Mouse (Mus musculus) hindbrain, postnatal 0 days (tissue): ENCODE measurements around the gene Fer1l4. TPM values are rescaled to one million over a fixed set of nuclear protein-coding genes. Genes with fewer than 3 reads are reported as not detected.

Experiments used
- ATAC-seq: fragments of 200-750 bp; cut with Nextera tagmentation; 2 replicates; pipeline ENCODE4 v1.8.0; 2017; ENCODE audit warnings: mild to moderate bottlenecking, moderate TSS enrichment, moderate library complexity
- DNase-seq: peaks from one replicate; pipeline ENCODE4 v3.0.0-alpha.2; 2015; ENCODE audit warnings: low spot score
- H3K27ac ChIP-seq: fragments of 300-500 bp; sonication (generic); 2 replicates; pipeline ENCODE4 v1.5.1; 2014; ENCODE audit warnings: mild to moderate bottlenecking
- H3K27me3 ChIP-seq: fragments of 300-500 bp; sonication (generic); 2 replicates; pipeline ENCODE4 v1.6.1; 2014; ENCODE audit warnings: low read length, mixed read lengths; ENCODE audit not compliant: insufficient read depth
- H3K36me3 ChIP-seq: fragments of 300-500 bp; sonication (generic); 2 replicates; pipeline ENCODE4 v1.6.1; 2014; ENCODE audit warnings: low read length, mixed read lengths; ENCODE audit not compliant: insufficient read depth
- H3K4me1 ChIP-seq: fragments of 300-500 bp; sonication (generic); 2 replicates; pipeline ENCODE4 v1.6.1; 2014; ENCODE audit warnings: antibody characterized with exemption, low read length, mixed read lengths; ENCODE audit not compliant: insufficient read depth
- H3K4me2 ChIP-seq: fragments of 300-500 bp; sonication (generic); 2 replicates; pipeline ENCODE4 v1.6.1; 2014; ENCODE audit warnings: low read depth, mild to moderate bottlenecking, low read length, moderate library complexity, mixed read lengths
- H3K4me3 ChIP-seq: fragments of 300-500 bp; sonication (generic); 2 replicates; pipeline ENCODE4 v1.5.1; 2014; ENCODE audit warnings: low read length
- H3K9ac ChIP-seq: fragments of 300-500 bp; sonication (generic); replicated peaks from 2 replicates; pipeline ENCODE4 v1.6.1; 2014; ENCODE audit warnings: mild to moderate bottlenecking, low read length, moderate library complexity, mixed read lengths
- H3K9me3 ChIP-seq: fragments of 300-500 bp; sonication (generic); 2 replicates; pipeline ENCODE4 v1.6.1; 2016; ENCODE audit warnings: low read length, mixed read lengths
- CTCF ChIP-seq: IDR thresholded peaks from 2 replicates; pipeline ENCODE4 v1.5.1; 2016; ENCODE audit warnings: antibody characterized with exemption, control low read depth, low read depth
- WGBS: fragments of 180-500 bp; shearing (Covaris S2); extraction: QIAGEN DNeasy Blood & Tissue Kit; methylation state at CpG from one replicate; pipeline ENCODE4 v1.1.7; 2014; 5-methylcytosine and 5-hydroxymethylcytosine counted together
- polyA plus RNA-seq: library from polyadenylated mRNA; unstranded; fragments of >200 nt; fragmentation: Nextera tagmentation; extraction: Ambion mirVana; gene quantifications from 2 replicates; pipeline ENCODE4 v1.2.1, GENCODE M21; 2015
- total RNA-seq: library from RNA; depleted of rRNA; stranded (reverse); fragments of >200 nt; gene quantifications from 2 replicates; pipeline ENCODE4 v1.2.3, GENCODE M21; 2014; rRNA removed

Fer1l4 gene
- total RNA-seq (not detected in 2 replicates), polyA plus RNA-seq (0.15 TPM in 1 of 2 replicates, not detected in the other)

DNA sequence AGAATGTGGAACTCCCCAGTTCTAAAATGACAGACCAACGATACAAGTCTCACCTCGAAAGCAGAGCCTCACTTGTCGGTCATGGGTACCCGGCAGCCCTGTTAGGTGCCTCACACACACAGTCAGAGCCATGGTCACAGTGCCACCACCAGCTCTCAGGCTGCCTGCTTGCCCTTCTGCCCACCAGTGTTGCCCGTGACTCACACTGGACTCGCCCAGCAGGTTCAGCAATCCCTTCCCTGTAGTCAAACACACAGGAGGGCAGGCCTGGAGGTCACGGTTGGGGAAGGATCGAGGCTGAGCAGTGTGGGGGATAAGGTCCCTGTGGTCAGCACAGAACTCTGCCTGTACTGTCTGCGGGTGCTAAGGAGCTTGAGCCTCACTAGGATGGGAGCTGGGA is at the start of gene Fer1l4:
TSS of gene Fer1l4 (minus strand) at position 132 of the 400 bp plus-strand sequence.
- Histone ChIP-seq H3K4me3 (no peak within 1 kb of the TSS), H3K9me3 (no peaks in the 10 kb centered on the region), H3K4me1 (no peaks in the 10 kb centered on the region), H3K4me2 (no peak within 1 kb of the TSS), H3K27me3 (no peaks in the 10 kb centered on the region), H3K27ac (no peak within 1 kb of the TSS), H3K9ac (no peak within 1 kb of the TSS), H3K36me3 (no peaks in the 10 kb centered on the region)
- TF ChIP-seq CTCF = no peak
- DNase-seq (no peak), ATAC-seq (no peak)
- 83% methylated on average over 9 of the region's 9 CpGs for whole genome bisulfite sequencing

DNA sequence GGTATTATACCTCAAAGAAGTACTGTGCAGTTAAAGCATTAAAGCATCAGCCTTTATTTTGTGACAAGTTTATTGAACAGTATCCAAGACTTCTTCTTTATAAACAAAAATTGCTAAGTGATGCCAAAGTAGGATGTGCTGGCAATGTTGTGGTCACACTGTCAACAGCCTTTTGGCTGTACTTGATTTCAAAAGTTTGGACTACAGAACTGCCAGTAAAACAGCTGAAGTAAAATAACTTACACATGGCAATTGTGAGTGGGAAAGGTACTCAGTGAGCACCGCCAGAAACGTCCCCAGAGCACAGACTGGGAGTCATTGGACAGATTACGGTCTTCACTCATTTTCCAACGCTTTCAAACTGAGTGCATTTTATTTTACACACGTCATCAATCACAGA is 39.2 kb upstream of the Fer1l4 start:
- Histone ChIP-seq H3K4me1 (no peaks in the 10 kb centered on the region), H3K4me2 (no peak overlapping the region)

DNA sequence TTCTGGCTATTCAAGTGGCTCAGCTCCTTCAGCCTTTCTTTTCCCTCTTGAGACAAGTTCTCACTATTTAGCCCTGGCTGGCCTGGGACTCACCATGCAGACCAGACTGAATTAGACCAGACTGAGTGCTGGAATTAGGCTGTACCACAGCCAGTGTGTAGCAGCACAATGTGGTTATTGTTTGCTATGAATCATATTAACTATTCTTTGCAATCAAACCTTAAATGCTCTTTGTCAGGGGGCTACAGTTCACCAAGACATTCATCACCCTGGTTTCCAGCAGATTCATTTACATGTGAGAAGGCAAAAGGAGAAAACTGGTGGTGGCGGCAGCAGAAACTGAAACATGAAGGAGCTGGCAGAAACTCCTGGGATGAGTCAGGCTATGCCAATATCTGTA is 37.1 kb upstream of the Fer1l4 start:
- Histone ChIP-seq H3K36me3 (no peaks in the 10 kb centered on the region), H3K9ac (no peak overlapping the region), H3K4me1 (no peaks in the 10 kb centered on the region), H3K4me3 (no peak overlapping the region), H3K27ac (peak overlapping the region; percentile 51), H3K27me3 (no peaks in the 10 kb centered on the region), H3K4me2 (no peak overlapping the region), H3K9me3 (no peaks in the 10 kb centered on the region)
- DNase-seq (peak; percentile 20), ATAC-seq (peak; percentile 64; the same call in 1 of the 2 replicates)
- TF ChIP-seq CTCF = no peak
- 41% methylated on average over 1 of the region's 1 CpGs for WGBS

More for the DNA sequence above, 39.2 kb upstream of the Fer1l4 start:
- TF ChIP-seq CTCF = no peak
- no peak overlapping the region for H3K9ac ChIP-seq
- no peaks in the 10 kb centered on the region for H3K9me3 ChIP-seq
- DNase-seq (no peak), ATAC-seq (no peak)
- whole genome bisulfite sequencing = 62% methylated on average over 5 of the region's 5 CpGs
- no peak overlapping the region for H3K4me3 ChIP-seq
- H3K27ac ChIP-seq = no peak overlapping the region
- no peaks in the 10 kb centered on the region for H3K27me3 ChIP-seq
- peaks cover 14% of the 10 kb centered on the region for H3K36me3 ChIP-seq

DNA sequence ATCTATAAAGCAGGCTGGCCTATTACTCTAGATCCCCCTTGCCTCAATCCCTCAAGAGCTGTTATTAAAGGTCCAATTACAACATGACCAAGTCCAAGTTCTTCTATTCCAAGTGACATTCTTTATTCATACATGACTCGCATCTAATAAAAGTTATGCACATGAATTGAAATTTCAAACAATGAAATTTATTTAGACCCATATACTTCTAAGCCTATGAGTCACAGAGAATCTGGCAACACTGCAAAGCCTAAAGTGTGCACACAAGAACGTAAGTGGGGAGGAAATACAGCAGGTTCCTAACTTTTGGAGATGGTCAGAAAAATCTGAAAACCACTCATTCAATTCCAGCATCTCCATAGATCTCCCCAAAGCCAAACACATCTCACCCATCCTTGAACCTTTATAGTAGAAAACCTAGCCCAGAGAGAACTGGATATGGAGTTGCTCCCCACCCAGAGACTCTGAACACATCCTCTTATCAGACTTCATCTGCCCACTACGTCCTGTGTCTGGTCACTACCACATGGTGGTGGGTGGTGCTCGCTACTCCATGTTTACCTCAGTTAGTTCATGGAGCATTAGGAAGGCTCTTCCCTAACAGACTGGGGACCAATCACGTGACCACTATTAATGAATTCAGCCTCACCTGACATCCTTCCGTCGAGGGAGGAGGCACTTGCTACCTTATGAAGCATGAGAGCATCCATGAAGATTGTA is 34.8 kb upstream of the Fer1l4 start:
- H3K4me2 ChIP-seq = no peak overlapping the region
- no peak overlapping the region for H3K4me3 ChIP-seq
- WGBS = 90% methylated on average over 7 of the region's 7 CpGs
- H3K9ac ChIP-seq = no peak overlapping the region
- H3K27me3 ChIP-seq = no peaks in the 10 kb centered on the region
- no peak for TF ChIP-seq CTCF
- no peak for ATAC-seq
- DNase-seq = no peak
- no peaks in the 10 kb centered on the region for H3K9me3 ChIP-seq
- no peaks in the 10 kb centered on the region for H3K4me1 ChIP-seq
- no peak overlapping the region for H3K27ac ChIP-seq
- H3K36me3 ChIP-seq = no peaks in the 10 kb centered on the region

DNA sequence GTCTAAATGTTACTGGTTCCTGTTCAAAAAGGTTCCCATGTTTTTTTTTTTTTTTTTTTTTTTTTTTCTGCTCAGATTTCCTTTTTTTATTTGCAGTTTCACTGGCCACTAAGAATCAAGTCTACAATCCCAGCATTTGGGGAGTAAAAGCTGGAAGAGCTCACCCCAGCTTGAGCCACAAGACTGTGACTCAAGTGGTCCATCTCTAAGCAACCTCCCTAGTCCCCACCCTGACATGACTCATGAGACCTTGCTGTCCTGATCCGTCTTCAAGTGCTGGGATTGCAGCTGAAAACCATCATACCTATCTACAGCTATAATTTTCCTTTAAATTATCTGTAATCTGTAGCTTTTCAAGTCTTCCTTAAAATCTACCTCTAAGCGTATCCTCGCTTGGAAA is 31.8 kb upstream of the Fer1l4 start:
- Histone ChIP-seq H3K9ac (no peak overlapping the region), H3K4me2 (no peak overlapping the region), H3K27me3 (no peaks in the 10 kb centered on the region), H3K4me3 (no peak overlapping the region), H3K36me3 (no peaks in the 10 kb centered on the region), H3K27ac (no peak overlapping the region), H3K4me1 (no peaks in the 10 kb centered on the region), H3K9me3 (no peaks in the 10 kb centered on the region)
- 95% methylated on average over 3 of the region's 3 CpGs for WGBS
- DNase-seq = no peak
- no peak for TF ChIP-seq CTCF
- ATAC-seq = no peak

DNA sequence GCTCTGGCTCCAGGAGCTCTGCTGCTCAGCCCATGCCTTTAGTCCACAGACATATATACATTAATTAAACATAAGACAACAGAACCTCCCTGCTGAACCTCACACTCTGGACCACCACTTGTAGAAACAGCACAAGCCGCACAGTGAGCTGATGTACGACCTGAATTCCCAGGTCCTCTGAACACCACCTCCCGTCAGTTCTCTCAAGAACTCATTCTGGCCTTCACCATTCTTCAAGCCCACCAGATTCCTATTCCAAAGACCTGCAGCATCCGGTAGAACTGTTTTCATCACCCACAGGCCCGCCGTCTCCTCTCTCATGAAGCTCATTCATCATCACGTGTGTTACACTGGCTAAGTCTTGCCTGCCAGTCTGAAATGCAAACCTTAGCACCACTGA is 27.6 kb upstream of the Fer1l4 start:
- Histone ChIP-seq H3K27me3 (no peaks in the 10 kb centered on the region), H3K4me2 (no peak overlapping the region), H3K9me3 (no peaks in the 10 kb centered on the region), H3K27ac (peak overlapping the region; percentile 48; the same call in 1 of the 2 replicates), H3K9ac (no peak overlapping the region), H3K4me3 (no peak overlapping the region), H3K36me3 (peaks cover 31% of the 10 kb centered on the region), H3K4me1 (no peaks in the 10 kb centered on the region)
- DNase-seq (no peak), ATAC-seq (no peak)
- 86% methylated on average over 7 of the region's 7 CpGs for WGBS
- TF ChIP-seq CTCF = no peak

DNA sequence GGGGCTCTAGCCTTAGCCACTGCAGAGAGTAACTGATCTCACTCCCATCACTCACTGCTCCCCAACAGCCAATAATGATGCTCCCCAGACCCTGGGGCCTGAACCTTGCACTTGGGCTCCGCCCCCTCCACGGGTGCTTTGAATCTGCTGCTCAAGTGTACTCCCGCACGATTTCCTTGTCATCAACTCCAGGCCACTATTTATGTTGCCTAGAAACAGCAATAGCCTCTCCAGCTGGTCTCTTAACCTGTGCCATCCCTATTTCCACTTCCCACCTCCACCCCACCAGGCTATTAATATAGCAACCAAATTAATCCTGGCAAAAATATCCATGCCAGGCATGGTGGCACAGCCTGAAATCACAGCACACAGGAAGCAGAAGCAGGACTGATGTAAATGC is 26.9 kb upstream of the Fer1l4 start:
- no peak overlapping the region for H3K9ac ChIP-seq
- TF ChIP-seq CTCF = no peak
- peak; percentile 10 for DNase-seq
- H3K27ac ChIP-seq = no peak overlapping the region
- no peak for ATAC-seq
- no peaks in the 10 kb centered on the region for H3K27me3 ChIP-seq
- peaks cover 36% of the 10 kb centered on the region for H3K36me3 ChIP-seq
- WGBS = 36% methylated on average over 4 of the region's 4 CpGs
- H3K9me3 ChIP-seq = no peaks in the 10 kb centered on the region
- H3K4me1 ChIP-seq = no peaks in the 10 kb centered on the region
- no peak overlapping the region for H3K4me2 ChIP-seq
- no peak overlapping the region for H3K4me3 ChIP-seq
